Mouse (Mus musculus) lung, embryonic 15.5 days (tissue): Measurements from ENCODE around the gene Gm27179. TPM values are rescaled to one million over a fixed set of nuclear protein-coding genes. Genes with fewer than 3 reads are reported as not detected.
"Not testable (repeated sequence)": the region's sequence is repeated elsewhere in the genome, so short reads cannot be mapped to it uniquely, and the experiment has no call there.

Source experiments
- ATAC-seq: fragments of 200-750 bp; cut with Nextera tagmentation; 2 replicates; pipeline ENCODE4 v1.8.0; 2017; ENCODE audit warnings: moderate number of reproducible peaks, borderline replicate concordance; ENCODE audit not compliant: low FRiP score, low TSS enrichment; ENCODE audit errors: extremely low read depth
- H3K27ac ChIP-seq: fragments of 300-500 bp; sonication (generic); 2 replicates; pipeline ENCODE4 v1.5.1; 2015; ENCODE audit warnings: moderate library complexity, mild to moderate bottlenecking, inconsistent platforms
- H3K27me3 ChIP-seq: fragments of 300-500 bp; sonication (generic); 2 replicates; pipeline ENCODE4 v1.6.1; 2015; ENCODE audit warnings: inconsistent platforms
- H3K36me3 ChIP-seq: fragments of 300-500 bp; sonication (generic); 2 replicates; pipeline ENCODE4 v1.6.1; 2015; ENCODE audit warnings: inconsistent platforms
- H3K4me1 ChIP-seq: fragments of 300-500 bp; sonication (generic); 2 replicates; pipeline ENCODE4 v1.6.1; 2015; ENCODE audit warnings: inconsistent platforms
- H3K4me2 ChIP-seq: fragments of 300-500 bp; sonication (generic); 2 replicates; pipeline ENCODE4 v1.6.1; 2015; ENCODE audit warnings: inconsistent platforms, mild to moderate bottlenecking, moderate library complexity
- H3K4me3 ChIP-seq: fragments of 300-500 bp; sonication (generic); 2 replicates; pipeline ENCODE4 v1.5.1; 2015; ENCODE audit warnings: mild to moderate bottlenecking, inconsistent platforms
- H3K9ac ChIP-seq: fragments of 300-500 bp; sonication (generic); 2 replicates; pipeline ENCODE4 v1.6.1; 2015; ENCODE audit warnings: inconsistent platforms
- H3K9me3 ChIP-seq: fragments of 300-500 bp; sonication (generic); 2 replicates; pipeline ENCODE4 v1.6.1; 2016; ENCODE audit warnings: inconsistent platforms
- WGBS: fragments of 180-500 bp; shearing (Covaris S2); methylation state at CpG from one replicate; pipeline ENCODE4 v1.1.7; 2015; 5-methylcytosine and 5-hydroxymethylcytosine counted together
- polyA plus RNA-seq: library from polyadenylated mRNA; unstranded; fragments of >200 nt; fragmentation: Nextera tagmentation; extraction: Ambion mirVana; gene quantifications from 2 replicates; pipeline ENCODE4 v1.2.1, GENCODE M21; 2015

The Gm27179 gene
- polyA plus RNA-seq, 1 experiment from 2014 or later, result not detected

- not testable (repeated sequence) for H3K4me2 ChIP-seq, H3K4me1 ChIP-seq, H3K9me3 ChIP-seq, H3K27me3 ChIP-seq, H3K27ac ChIP-seq, H3K4me3 ChIP-seq, ATAC-seq, H3K9ac ChIP-seq, H3K36me3 ChIP-seq
- WGBS, result no CpG with 5 or more reads among the region's 1 CpGs
Observed at GRCm38 (mm10) chr14:69507000-69507399, 5.3 kb downstream of the Gm27179 start.

GRCm38 (mm10) chr14:69503174-69503573, 9.2 kb downstream of the Gm27179 start, which contains the start of gene Gm16867:
Gene Gm16867, minus strand, starts transcription at chr14:69503362.
- not testable (repeated sequence) for H3K9me3 ChIP-seq, H3K36me3 ChIP-seq, H3K27me3 ChIP-seq, H3K27ac ChIP-seq, H3K9ac ChIP-seq, H3K4me1 ChIP-seq, H3K4me2 ChIP-seq, H3K4me3 ChIP-seq
- peak; percentile 99 for ATAC-seq
- no CpG with 5 or more reads among the region's 29 CpGs for WGBS

GRCm38 (mm10) chr14:69502440-69503150, 9.8 kb downstream of the Gm27179 start:
- H3K4me2 ChIP-seq, H3K4me3 ChIP-seq, H3K4me1 ChIP-seq, H3K9ac ChIP-seq, H3K36me3 ChIP-seq, H3K27me3 ChIP-seq, H3K9me3 ChIP-seq, H3K27ac ChIP-seq: not testable (repeated sequence)
- ATAC-seq, result peak; percentile 33; the same call in 1 of the 2 replicates
- WGBS, result no CpG with 5 or more reads among the region's 73 CpGs

GRCm38 (mm10) chr14:69496259-69496658, 16.1 kb downstream of the Gm27179 start:
- H3K9me3 ChIP-seq, H3K4me2 ChIP-seq, H3K9ac ChIP-seq, H3K4me1 ChIP-seq, H3K27me3 ChIP-seq, H3K36me3 ChIP-seq, H3K4me3 ChIP-seq, ATAC-seq, H3K27ac ChIP-seq: not testable (repeated sequence)

GRCm38 (mm10) chr14:69494946-69495345, 17.4 kb downstream of the Gm27179 start:
- not testable (repeated sequence) for ATAC-seq
- WGBS, result no CpG with 5 or more reads among the region's 2 CpGs

GRCm38 (mm10) chr14:69494522-69494921, 17.8 kb downstream of the Gm27179 start:
- ATAC-seq, H3K4me1 ChIP-seq, H3K9ac ChIP-seq, H3K4me3 ChIP-seq, H3K4me2 ChIP-seq, H3K9me3 ChIP-seq, H3K27ac ChIP-seq, H3K27me3 ChIP-seq, H3K36me3 ChIP-seq: not testable (repeated sequence)
- no CpG with 5 or more reads among the region's 3 CpGs for WGBS

More at GRCm38 (mm10) chr14:69494946-69495345, 17.4 kb downstream of the Gm27179 start:
- not testable (repeated sequence) for H3K4me3 ChIP-seq, H3K36me3 ChIP-seq, H3K27ac ChIP-seq, H3K27me3 ChIP-seq, H3K4me1 ChIP-seq, H3K9me3 ChIP-seq, H3K4me2 ChIP-seq, H3K9ac ChIP-seq

GRCm38 (mm10) chr14:69488001-69488400, 24.3 kb downstream of the Gm27179 start:
- H3K9ac ChIP-seq, H3K27me3 ChIP-seq, H3K9me3 ChIP-seq, H3K4me2 ChIP-seq, H3K36me3 ChIP-seq, H3K4me1 ChIP-seq, H3K27ac ChIP-seq, H3K4me3 ChIP-seq: not testable (repeated sequence)
- WGBS, result no CpG with 5 or more reads among the region's 10 CpGs
- peak; percentile 35; the same call in 1 of the 2 replicates for ATAC-seq

GRCm38 (mm10) chr14:69485466-69486135, 26.7 kb downstream of the Gm27179 start:
- H3K9ac ChIP-seq, H3K27me3 ChIP-seq, ATAC-seq, H3K36me3 ChIP-seq, H3K4me1 ChIP-seq, H3K27ac ChIP-seq, H3K4me2 ChIP-seq, H3K9me3 ChIP-seq, H3K4me3 ChIP-seq: not testable (repeated sequence)
- no CpG with 5 or more reads among the region's 18 CpGs for WGBS

GRCm38 (mm10) chr14:69473941-69474646, 38.3 kb downstream of the Gm27179 start:
- WGBS, result no CpG with 5 or more reads among the region's 11 CpGs
- not testable (repeated sequence) for H3K4me1 ChIP-seq, H3K27me3 ChIP-seq, H3K27ac ChIP-seq, H3K9me3 ChIP-seq, H3K4me3 ChIP-seq, H3K36me3 ChIP-seq, H3K9ac ChIP-seq, H3K4me2 ChIP-seq
- peak; percentile 39; the same call in 1 of the 2 replicates for ATAC-seq

GRCm38 (mm10) chr14:69473322-69473721, 39.0 kb downstream of the Gm27179 start:
- not testable (repeated sequence) for H3K4me3 ChIP-seq, H3K9me3 ChIP-seq, H3K9ac ChIP-seq, H3K4me1 ChIP-seq, H3K36me3 ChIP-seq, H3K4me2 ChIP-seq, H3K27ac ChIP-seq, H3K27me3 ChIP-seq, ATAC-seq
- WGBS, result no CpG with 5 or more reads among the region's 2 CpGs

- not testable (repeated sequence) for H3K36me3 ChIP-seq, H3K4me1 ChIP-seq, ATAC-seq, H3K9ac ChIP-seq, H3K27me3 ChIP-seq, H3K4me2 ChIP-seq, H3K27ac ChIP-seq, H3K9me3 ChIP-seq, H3K4me3 ChIP-seq
- no CpG with 5 or more reads among the region's 8 CpGs for WGBS
Observed at GRCm38 (mm10) chr14:69470122-69470708, 42.1 kb downstream of the Gm27179 start.
